Mouse (Mus musculus) liver (tissue): ENCODE measurements around the gene Nod2.
"Not testable (repeated sequence)": the region's sequence is repeated elsewhere in the genome, so short reads cannot be mapped to it uniquely, and the experiment has no call there.

ENCODE experiments used
- DNase-seq: peaks from one replicate; pipeline ENCODE4 v3.0.0-alpha.2; 2020; ENCODE audit warnings: mixed read lengths

Gene Nod2

DNA sequence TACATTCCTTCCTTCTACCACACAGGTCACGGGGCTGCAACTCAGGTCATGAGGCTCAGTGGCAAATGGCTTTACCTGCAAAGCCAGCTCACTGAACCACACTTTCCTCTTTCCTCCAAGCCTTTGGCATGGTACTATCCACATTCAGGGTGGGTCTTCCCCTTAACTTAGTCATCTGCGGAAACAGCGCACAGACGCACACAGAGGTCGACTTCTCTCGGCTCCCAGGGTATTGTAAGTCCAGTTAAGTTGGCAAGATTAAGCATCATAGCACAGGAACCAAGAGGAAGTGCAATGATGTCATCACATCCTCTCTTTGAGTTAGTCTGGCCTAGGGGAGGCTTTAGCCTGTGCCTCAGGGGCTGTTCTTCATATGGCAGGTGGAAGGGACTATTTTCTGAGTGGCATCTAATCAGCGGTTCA is 13.8 kb upstream of the Nod2 start:
- no peak for DNase-seq

- peak; percentile 11 for DNase-seq
Measured at GRCm38 (mm10) chr8:88635474-88636397, 11.4 kb upstream of the Nod2 start, which contains the start of gene Snx20. TSS of gene Snx20 (minus strand) at chr8:88636128.

GRCm38 (mm10) chr8:88637092-88638000 is 9.8 kb upstream of the Nod2 start:
- no peak for DNase-seq

GRCm38 (mm10) chr8:88638908-88639307 is 8.2 kb upstream of the Nod2 start:
- DNase-seq, result no peak

- no peak for DNase-seq
Measured at GRCm38 (mm10) chr8:88642734-88643564, 4.2 kb upstream of the Nod2 start.

- DNase-seq, result no peak
Measured at GRCm38 (mm10) chr8:88648322-88648721, 1.2 kb downstream of the Nod2 start.

- no peak for DNase-seq
Measured at GRCm38 (mm10) chr8:88650016-88650708, 3.0 kb downstream of the Nod2 start.

DNA sequence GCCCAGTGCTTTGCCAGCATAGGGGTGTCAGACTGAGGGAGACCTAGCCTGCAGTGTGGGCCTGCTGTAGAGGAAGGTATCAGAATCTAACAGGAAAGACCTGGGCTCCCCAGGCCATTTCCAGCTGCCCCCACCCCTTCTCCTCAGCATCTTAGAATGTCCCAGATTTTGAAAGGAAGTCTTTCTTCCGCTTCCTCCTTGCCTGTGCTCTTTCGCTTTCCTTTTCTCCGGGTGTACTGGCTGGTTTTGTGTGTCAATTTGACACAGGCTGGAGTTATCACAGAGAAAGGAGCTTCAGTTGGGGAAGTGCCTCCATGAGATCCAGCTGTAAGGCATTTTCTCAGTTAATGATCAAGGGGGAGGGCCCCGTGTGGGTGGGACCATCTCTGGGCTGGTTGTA is 4.0 kb downstream of the Nod2 start:
- not testable (repeated sequence) for DNase-seq

GRCm38 (mm10) chr8:88655334-88655733 is 8.2 kb downstream of the Nod2 start:
- no peak for DNase-seq

- no peak for DNase-seq
Measured at GRCm38 (mm10) chr8:88659873-88660272, 12.8 kb downstream of the Nod2 start.

- DNase-seq, result peak; percentile 26
Measured at GRCm38 (mm10) chr8:88662401-88662821, 15.3 kb downstream of the Nod2 start.

GRCm38 (mm10) chr8:88664121-88664520 is 17.0 kb downstream of the Nod2 start:
- DNase-seq, result no peak

DNA sequence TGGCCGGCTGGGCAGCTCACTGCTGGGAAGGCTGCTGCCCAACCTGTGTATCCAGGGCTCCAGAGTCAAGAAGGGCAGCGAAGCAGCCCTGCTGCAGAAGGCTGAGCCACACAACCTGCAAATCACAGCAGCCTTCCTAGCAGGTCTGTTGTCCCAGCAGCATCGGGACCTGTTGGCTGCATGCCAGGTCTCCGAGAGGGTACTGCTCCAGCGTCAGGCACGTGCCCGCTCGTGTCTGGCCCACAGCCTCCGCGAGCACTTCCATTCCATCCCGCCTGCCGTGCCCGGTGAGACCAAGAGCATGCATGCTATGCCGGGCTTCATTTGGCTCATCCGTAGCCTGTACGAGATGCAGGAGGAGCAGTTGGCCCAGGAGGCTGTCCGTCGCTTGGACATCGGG is 17.8 kb downstream of the Nod2 start:
- no peak for DNase-seq

- DNase-seq, result peak; percentile 13
Measured at GRCm38 (mm10) chr8:88666435-88666834, 19.3 kb downstream of the Nod2 start.

- no peak for DNase-seq
Measured at GRCm38 (mm10) chr8:88668400-88669086, 21.4 kb downstream of the Nod2 start.

DNA sequence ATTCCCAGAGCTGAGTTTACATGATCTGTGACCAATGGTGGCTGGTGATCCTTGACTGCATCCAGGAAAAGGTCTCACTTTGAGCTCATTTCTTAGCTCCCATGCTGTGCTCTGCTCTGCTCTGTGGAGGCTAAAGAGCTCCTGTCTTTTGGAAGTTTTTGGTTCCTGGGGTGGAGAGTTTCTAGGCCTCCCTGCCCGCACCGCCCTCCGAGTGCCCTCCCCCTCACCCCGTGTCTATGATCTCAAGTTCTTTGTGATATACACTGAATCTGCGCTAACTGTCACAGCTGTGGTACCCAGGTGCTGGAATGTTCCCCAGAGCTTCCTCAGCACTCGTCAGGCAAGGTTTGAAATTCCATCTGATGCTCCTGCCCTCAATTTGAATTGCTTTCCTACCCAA is 23.7 kb downstream of the Nod2 start:
- DNase-seq, result no peak

GRCm38 (mm10) chr8:88671575-88671974 is 24.5 kb downstream of the Nod2 start:
- no peak for DNase-seq

- no peak for DNase-seq
Measured at GRCm38 (mm10) chr8:88673859-88674258, 26.7 kb downstream of the Nod2 start.

DNA sequence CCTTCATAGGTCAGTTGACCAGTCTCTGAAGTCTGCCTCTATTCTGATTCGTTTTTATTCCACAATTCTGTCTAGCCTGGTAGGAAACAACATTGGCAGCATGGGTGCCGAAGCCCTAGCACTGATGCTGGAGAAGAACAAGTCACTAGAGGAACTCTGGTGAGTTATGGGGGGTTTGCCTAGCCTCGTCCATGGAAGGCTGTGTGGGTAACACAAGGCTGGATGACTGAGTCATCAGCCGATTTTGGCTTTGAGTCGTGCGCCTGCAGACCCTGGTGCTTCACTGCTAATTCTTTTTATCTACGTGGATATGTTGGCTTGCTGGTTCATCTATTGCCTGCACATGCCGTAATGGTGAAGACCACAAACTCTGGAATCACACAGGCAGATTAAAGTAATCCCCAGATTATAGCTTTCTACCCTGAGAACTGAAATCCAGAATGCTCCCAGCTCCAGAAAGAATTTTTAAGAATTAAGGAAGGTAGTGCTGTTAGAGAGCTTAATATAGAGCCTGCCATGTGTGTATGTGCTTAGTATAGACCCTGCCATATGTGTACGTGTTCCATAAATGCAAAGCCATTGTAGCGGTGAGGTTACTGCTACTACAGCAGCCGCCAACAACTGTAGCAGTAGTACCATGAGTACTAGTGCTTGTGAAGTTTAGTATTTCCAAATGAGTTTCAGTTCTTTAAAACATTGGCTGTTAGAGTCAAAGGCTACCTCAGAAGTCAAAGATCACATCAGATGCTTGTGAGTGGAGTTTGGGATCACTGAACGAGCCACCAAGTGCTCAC is 28.5 kb downstream of the Nod2 start:
- no peak for DNase-seq

GRCm38 (mm10) chr8:88677071-88677470 is 30.0 kb downstream of the Nod2 start:
- DNase-seq, result no peak
